Mouse (Mus musculus) megakaryocyte-erythroid progenitor cell, adult 5-6 weeks (primary cell): ENCODE measurements at regions not wholly inside any gene's neighbourhood (a gene's known extent, or its start where the extent isn't known, plus 50 kb on each side); places are given as distances from the start of the nearest gene placed in this dataset.
"Not testable (repeated sequence)": the region's sequence is repeated elsewhere in the genome, so short reads cannot be mapped to it uniquely, and the experiment has no call there.

Experiments
- ATAC-seq: replicated peaks from 2 replicates; pipeline ENCODE4 v1.8.0; 2016; ENCODE audit warnings: mild to moderate bottlenecking, inconsistent platforms; ENCODE audit not compliant: severe bottlenecking, poor library complexity, low FRiP score, low TSS enrichment

DNA sequence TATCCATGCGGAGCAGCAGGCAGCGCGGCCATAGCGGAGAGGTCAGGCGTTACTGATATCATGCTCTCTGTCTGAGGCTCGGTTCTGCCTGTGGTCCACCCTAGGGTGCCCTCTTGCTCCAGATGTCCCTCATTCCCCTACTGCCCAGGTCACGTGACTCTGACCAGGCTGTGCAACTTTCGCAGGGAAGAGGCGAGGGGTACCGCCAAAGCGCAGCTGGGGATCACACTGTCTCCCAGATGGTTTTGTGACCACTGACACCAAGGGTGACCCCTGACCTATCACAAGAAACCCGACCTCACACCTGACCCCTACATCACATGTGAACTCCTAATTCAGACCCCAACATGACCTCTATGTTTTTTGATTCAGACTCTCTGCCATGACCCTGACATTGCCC lies 50.8 kb downstream of the Gm10139 start:
- not testable (repeated sequence) for ATAC-seq

GRCm38 (mm10) chr13:65586231-65586630 lies 73.8 kb downstream of the Gm10139 start:
- ATAC-seq, result 0 out of 2 replicates have a peak, but pooled peaks have one; percentile 59

DNA sequence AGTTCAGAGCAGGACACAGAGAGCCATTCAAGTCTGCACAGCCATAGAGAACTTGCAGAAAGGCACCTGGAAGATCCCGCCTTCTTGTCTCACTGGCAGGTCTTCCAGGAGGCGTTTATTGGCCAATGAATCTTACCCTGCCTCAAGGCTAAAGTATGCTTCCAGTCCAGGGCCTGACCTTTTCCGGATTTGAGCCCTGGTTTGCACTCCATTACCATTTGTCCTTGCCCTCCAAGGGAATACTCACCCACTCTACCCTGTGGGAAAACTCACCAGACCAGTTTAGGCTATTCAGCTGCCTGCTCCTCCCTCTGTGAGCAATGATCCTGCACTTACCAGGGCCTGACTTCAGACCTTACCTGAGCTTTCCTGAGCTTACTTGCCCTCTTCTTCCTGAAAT lies 107.7 kb downstream of the Gm10139 start:
- ATAC-seq, result not testable (repeated sequence)

DNA sequence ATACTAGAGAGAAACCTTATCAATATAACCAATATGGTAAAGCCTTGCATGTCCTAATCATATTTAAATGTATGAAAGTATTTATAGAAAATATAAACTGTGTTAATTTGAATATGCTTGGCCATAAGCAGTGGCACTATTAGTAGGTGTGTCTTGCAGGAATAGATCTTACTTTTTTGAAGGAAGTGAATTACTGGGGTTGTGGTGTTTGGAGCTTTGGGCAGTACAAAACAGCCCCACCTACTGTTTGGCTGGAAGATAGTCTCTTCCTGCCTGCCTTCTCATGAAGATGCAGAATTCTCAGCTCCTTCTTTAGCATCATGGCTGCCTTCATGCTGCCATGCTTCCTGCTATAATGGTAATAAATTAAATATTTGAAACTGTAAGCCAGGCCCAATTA lies 137.8 kb downstream of the Gm10139 start:
- ATAC-seq, result not testable (repeated sequence)

DNA sequence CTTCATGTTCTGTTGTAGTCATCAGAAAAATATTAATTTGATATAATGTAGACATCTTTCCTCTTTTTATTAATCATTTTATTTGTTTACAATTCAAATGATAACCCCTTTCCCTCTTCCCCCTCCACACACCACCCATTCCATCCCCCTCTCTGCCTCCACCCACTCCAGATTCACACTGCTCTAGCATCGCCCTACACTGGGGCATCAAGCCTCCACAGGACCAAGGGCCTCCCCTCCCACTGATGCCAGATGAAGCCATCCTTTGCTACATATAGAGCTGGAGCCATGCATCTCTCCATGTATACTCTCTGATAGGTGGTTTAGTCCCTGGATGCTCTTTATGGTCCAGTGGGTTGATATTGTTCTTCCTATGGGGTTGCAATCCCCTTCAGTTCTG lies 147.4 kb downstream of the Gm10139 start:
- ATAC-seq, result not testable (repeated sequence)
